Mouse (Mus musculus) C3H10T1/2 (cell line): ENCODE measurements around the gene Hs6st3. TPM values are rescaled to one million over a fixed set of nuclear protein-coding genes. Genes with fewer than 3 reads are reported as not detected.

Experiments
- polyA plus RNA-seq, 2 experiments: library from polyadenylated mRNA; unstranded; fragments of >200 nt; fragmentation: generic; extraction: Trizol; gene quantifications; one replicate each; pipeline ENCODE4 v1.2.1; 2012; ENCODE audit warnings: missing spikeins in 2 of 2

The Hs6st3 gene
- polyA plus RNA-seq = not detected

GRCm38 (mm10) chr14:119137906-119138785 lies at the start of gene Hs6st3:
TSS of gene Hs6st3 (plus strand) at chr14:119138341.

GRCm38 (mm10) chr14:119098851-119099569 lies 39.1 kb upstream of the Hs6st3 start, which contains the start of gene Uggt2:
TSS of gene Uggt2 (minus strand) at chr14:119099430.

Other genes starting within 250 kb of the Hs6st3 start
- 10 to 100 TPM in 1 of 2 experiments, under 1 TPM in 1; 0.82 to 25.2 TPM for gene Dzip1, start 212.9 kb upstream of the Hs6st3 start, polyA plus RNA-seq
- 1 to 10 TPM; 1.0 to 7.2 TPM for gene Dnajc3, start 200.4 kb upstream of the Hs6st3 start, polyA plus RNA-seq
- 1 to 10 TPM in 1 of 2 experiments, under 1 TPM in 1; 0.42 to 4.0 TPM for gene Uggt2, start 38.9 kb upstream of the Hs6st3 start, polyA plus RNA-seq